Mouse (Mus musculus): ENCODE measurements around the gene Celsr2.

Gene Celsr2

DNA sequence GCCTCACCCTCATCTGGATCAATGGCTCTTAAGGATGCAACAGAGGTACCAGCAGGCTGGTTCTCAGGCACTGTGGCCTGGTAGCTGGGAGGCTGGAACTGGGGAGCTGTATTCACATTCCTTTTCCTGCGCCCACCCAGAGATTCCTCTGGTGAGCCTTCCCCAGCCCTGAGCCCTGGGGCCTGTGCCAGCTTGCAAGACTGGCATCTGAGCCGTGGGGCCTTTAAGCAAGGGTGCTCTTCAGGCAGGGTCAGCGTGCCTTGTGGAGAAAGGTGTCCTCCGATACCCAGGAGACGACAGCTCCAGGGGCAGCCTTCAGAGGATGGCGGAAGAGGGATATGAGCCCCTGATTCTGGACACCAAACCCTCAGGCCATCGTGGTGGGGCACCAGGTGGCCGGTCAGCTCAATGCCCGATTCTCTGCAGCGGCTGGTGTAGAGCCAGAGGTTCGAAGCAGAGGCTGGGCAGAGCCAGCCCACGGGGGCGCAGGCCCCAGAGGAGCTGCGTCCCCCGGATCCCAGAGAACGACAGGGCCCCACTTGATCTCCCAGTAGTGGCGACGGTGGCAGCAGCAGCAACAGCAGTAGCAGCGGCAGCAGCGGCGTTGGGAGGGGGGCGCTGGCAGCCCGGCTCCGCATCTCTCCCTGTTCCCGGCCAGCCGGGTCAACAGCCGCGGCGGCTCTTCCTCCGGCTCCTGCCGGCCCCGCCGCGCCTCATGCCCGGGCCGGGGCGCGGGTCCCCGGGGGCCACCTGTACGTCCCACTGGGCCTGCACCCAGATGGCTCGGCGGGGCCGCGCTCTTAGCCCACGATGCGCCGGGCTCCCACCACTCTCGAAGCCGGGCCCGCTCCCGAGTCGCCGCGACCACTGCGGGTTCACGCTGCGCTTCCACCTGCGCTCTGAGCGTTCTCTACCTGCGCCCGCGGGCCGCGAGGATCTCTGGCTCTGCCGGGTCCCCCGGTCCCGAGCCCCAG lies at the start of gene Celsr2:
Gene Celsr2, minus strand, starts transcription at position 696 of the 974 bp plus-strand sequence.
- DNase-seq (ENCODE audit: low spot score) = peak; percentile 36

DNA sequence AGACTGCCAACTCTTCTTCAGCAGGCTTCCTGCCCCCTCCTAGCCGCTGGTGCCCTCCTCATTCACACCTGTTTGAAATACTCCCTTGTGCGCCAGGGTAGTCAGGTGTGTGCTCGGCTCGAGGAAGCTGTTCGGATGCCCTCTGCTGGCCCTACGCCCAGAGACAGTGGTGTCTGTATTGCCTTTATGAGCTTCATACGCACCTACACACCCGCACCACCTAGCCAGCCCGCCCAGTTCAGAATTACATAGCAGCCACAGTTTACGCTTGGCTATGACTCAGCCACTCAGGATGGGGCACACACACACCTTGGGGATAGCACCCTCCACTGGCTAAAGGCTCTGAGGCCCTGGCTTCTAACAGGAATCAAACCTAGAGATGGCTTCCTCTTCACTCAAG lies 43.5 kb upstream of the Celsr2 start:
- no peak for DNase-seq (ENCODE audit: low spot score)

DNA sequence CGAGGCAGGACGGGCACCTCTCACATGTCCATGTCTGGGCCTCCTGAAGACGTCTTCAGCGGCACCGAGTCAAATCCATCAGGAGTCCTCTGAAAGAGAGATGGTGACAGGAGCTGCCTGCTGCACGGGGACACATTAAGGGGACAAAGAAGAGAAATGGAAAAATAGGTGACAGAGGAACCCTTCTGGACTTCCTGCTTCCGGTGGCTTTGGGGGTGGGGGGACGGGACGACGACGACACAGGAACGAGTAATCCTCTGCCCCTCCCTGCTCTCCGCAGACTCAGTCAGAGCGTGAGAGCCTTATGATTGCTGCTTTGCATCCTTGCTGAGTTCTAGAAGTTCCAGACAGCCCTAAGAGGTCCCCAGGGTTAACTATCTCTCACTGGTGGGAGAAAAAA lies 43.0 kb upstream of the Celsr2 start:
- DNase-seq (ENCODE audit: low spot score) = no peak

DNA sequence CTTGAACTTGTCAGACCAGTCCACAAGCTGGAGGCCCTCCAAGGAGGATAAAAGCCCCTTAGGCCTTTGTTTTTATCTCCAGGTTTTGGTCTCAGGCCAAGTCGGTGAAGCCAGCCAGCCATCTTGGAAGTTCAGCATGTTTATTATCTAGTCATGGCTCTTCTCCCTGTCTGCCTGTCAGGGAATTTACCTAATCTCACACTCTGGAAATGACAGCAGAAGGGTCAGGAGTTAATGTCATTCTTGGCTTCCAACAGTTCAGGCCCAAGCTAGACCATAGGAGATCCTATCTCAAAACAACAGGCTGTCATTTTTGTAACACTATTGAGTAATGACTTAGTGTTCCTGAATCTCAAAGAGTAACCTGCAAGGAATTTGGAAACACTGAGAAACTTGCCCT lies 38.8 kb upstream of the Celsr2 start:
- DNase-seq (ENCODE audit: low spot score) = no peak

DNA sequence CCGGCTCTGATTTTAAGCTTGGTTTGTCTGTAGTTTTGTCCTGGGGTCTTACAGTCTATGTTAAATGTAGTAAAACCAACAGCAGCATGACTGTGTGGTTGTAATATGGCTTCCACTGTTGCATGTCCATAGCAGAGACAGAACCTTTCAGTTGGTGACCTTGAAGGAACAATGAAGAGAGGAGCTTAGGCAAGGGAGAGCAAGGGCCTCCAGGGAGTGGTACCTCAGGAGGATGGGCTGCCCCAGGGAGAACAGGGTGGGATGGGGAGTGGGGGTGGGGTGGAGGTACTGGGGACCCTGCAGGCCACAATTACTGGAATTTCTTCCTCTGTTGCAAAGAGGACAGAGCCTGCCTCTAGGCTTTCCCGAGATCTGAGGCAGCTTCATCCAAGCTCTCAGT lies 36.6 kb upstream of the Celsr2 start:
- no peak for DNase-seq (ENCODE audit: low spot score)

DNA sequence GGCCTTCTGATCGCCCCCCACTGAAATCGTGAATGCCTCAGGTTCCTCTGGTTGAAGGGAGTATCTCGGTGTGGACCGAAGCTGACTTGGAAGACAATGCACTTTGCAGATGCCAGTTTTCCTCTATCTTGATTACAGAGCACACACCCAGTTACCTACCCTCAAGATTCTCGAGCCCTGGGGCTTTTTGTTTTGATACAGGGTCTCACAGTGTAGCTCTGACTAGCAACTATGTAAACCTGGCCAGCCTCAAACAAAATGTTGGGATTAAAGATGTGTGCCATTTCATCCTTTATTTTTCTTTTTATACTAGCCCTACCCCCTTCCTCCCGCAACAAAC lies 30.0 kb upstream of the Celsr2 start:
- DNase-seq (ENCODE audit: low spot score) = no peak

DNA sequence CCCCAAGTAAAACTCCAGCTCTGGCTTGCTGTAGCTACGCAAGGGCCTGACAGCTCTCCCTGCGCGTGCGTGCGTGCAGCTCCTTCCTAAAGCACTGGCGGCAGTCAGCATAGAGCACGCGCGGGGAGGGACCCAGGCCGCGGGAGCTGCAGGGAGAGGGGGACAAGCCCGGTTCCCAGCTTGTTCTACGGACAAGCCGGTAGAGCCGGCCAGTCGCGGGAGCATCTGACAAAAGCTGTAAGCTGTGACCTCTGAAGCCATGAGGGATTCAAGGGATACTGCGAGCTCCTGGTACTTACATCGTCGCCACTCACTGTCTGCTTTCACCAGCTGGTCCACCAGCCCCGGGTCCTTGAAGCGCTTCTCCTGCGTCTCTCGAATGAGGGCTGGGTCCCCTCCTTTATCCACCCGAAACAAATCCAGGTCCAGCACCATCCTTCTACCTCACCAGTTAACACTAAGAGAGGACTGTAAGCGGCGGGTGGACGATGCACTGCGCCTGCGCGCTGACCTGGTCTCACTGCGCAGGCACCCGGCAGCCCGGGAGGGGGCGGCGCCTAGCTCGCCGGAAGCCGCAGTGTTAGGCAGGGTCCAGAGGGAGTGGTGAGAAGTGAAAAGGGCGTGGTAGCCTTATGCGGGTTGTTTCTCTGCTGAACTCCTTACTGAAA lies 29.5 kb upstream of the Celsr2 start, which contains the start of gene Sars:
Gene Sars, minus strand, starts transcription at position 512 of the 668 bp plus-strand sequence.
- peak; percentile 93 for DNase-seq (ENCODE audit: low spot score)

DNA sequence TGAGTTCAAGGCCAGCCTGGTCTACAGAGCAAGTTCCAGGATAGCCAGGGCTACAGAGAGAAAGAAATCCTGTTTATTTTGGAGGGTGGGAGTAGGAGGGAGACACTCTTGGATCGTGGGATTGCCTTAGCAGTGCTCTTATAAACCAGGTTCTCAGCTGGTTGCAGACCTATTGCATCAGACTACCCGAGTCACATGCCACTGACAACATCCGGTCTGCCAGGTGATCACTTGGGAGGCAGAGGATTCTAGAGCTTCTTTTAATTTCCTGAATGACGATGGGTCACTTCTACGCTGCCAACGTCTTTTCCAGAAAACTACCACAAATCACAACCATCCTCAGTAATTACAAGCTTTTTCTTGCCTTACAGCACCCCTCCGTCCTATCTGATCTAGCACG lies 28.7 kb upstream of the Celsr2 start:
- peak; percentile 68 for DNase-seq (ENCODE audit: low spot score)

DNA sequence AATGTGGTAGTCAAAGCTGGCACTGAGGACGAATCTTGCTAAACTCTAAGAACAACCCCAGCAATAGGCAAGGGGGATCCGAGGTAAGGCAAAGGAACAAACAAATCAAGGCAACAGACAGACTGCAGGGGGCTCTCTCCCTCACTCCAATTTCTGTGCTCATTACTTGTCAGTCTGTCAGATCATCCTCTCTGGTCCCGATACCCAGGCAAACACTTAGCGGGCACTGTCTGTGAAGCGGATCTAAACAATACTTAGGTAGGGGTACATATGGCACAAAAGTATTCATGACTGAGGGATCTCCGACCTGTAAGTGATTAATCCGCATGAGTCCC lies 21.0 kb upstream of the Celsr2 start:
- DNase-seq (ENCODE audit: low spot score) = no peak

DNA sequence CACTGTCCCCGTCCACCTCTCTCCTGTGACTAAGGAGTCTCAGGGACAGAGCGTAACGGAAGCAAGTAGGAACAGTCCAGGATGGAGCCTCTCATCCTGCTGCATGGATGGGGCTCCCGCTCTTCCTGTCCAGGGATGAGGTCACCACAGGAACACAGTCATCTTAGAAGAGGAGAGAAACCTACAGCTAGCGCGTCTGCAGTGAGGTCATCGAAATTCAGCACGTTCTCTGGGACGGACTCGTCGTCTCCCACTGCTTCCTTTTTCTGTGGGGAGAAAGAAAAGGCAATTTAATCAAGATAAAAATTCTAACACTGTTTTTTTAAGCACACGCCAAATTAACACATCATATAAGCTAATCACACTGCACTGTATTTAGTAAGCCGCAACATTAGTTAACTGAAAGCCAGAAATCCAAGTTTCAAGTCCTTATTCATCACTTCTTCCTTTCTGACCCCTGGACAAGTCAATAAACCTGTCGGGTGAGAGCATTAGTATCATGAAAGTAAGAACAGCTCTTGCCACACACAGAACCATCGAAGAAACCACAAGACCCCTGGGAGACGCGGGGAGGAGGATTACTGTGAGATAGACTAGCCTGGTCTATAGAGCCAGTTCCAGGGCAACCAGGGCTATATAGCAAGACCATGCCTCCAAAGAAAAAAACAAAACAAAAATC lies 20.5 kb upstream of the Celsr2 start:
- DNase-seq (ENCODE audit: low spot score) = no peak

DNA sequence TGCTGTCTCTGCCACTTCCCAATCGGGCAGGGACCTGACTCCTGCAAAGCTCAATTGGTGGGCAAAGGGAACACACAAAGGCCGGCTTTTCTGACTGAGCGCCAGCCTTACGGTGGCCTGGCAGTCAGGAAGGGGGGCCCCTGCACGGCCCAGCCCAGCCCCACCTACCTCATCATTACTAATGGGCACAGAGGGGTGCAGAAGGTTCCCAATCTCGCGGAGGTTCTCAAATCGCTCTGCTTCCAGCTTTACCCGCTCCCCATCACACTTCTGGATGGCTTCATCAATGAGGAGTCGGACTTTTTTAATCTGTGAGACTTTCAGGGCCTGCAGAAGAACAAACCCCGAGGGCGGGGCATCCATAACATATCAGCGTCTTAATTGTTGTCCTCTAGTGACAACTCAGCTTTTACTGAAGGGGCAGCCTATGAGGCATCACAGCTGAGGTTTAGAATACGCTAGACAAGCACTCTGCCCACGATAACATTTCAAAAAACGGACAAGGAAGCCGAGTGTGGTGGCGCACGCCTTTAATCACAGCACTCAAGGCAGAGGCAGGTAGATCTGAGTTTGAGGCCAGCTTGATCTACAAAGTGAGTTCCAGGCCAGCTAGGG lies 18.6 kb upstream of the Celsr2 start:
- DNase-seq (ENCODE audit: low spot score) = no peak

DNA sequence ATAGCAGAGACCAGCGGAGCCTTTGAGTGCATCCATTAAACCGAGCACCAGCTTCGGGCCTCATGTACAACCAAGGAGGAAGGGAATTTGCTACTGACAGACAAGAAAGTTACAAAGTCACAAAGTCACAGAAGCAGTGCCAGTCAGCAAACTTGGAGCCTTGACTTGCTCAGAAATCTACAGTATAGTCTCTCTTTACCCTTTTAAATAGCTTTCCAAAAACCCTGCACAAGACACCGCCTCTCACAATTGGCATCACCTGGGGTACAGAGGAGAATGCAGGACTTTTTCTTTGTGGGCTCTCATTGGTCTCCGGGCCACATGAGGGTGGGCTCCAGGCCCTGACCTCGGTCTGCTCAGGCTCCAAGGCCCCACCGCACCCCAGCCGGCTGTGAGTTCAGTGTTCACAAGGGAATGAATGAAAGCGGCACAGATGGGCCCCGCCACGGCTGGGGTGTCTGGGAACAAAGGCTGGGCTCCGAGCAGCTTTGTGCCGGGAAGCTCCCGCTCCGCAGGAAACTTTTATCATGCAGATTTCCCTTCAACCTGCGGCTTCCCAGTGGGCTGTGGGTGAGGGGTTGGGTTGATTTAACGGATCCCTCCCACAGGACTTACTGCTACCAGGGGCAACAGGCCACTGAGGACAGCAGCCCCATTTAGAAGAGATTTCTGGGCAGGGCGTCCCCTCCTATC lies 18.0 kb upstream of the Celsr2 start:
- DNase-seq (ENCODE audit: low spot score) = peak; percentile 25

DNA sequence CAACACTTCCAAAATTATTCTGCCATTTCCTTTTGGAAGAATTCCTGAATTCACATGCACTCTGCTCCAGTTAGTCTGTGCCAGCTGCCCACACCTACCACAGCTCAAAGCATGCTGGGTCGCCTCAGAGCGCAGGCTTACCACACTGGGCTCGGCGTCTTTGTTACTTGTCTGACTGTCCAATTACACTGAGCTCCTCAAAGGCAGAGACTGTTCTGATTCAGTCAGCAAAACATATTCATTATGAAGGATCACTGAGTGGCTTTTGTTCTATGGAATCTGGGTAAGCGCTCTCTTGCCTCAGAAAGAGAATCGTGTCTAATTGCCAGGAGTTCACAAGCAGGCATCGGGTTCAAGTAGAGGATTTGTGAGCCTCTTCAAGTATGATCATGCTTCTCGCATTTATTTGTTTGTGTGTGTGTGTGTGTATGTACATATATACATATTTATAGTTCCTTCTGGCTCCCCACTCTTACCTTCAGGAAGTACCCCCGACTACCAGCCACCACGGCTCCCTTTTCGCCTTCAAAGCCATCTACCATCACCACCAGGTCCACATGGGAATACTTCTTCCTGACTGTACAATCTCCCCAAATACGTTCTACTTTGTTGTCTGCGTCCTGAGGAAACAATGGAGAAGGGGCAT lies 17.3 kb upstream of the Celsr2 start:
- DNase-seq (ENCODE audit: low spot score) = no peak

DNA sequence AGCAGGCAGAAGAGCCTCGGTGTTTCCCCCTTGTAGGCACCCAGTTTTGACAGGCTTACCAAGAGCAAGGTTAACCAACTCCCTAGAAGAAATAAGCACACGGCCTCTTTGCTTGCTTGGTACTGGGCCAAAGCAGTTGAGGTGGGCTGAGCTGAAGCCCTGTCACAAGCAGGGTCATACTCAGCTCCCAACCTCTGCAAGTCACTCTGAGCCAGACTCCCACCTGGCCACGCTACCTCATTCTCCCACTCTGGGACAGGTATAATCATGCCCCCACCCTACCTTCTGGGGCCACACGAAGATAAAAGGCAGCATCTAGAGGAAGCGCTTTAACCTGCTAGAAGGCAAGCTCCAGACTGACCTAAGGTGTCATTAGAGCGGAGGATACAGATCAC lies 10.3 kb upstream of the Celsr2 start:
- DNase-seq (ENCODE audit: low spot score) = no peak

DNA sequence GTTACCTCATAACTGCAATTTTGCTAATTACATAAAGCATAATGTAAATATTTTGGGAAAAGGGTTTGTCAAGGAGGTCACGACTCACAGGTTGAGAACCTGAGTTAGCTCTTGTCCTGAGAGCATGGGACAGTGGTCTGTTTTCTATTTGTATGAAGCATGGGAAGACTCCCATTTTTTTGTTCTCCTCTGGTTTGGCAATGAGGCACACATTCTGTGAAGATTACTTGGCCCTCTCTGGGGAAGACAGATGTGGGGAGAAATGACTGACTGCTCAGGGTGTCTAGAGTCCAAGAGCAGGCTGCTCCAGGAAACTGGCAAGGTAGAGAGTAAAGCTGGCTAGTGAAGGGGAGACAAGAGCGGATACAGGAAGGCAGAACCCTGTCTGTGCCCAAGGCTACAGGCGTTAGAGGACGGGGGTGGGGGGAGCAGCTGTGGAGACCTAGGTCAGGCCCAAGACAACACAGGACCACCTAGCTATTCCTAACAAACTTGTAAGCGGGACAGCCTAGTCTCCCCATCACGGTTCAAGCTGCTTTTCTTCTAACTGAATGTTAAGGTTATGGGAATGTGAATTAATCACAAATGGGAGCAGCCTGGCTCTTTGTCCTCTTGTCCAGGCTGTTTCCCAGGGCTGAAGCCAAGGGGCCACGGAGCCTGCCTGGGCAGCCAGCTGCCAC lies 9.7 kb upstream of the Celsr2 start:
- DNase-seq (ENCODE audit: low spot score) = no peak

DNA sequence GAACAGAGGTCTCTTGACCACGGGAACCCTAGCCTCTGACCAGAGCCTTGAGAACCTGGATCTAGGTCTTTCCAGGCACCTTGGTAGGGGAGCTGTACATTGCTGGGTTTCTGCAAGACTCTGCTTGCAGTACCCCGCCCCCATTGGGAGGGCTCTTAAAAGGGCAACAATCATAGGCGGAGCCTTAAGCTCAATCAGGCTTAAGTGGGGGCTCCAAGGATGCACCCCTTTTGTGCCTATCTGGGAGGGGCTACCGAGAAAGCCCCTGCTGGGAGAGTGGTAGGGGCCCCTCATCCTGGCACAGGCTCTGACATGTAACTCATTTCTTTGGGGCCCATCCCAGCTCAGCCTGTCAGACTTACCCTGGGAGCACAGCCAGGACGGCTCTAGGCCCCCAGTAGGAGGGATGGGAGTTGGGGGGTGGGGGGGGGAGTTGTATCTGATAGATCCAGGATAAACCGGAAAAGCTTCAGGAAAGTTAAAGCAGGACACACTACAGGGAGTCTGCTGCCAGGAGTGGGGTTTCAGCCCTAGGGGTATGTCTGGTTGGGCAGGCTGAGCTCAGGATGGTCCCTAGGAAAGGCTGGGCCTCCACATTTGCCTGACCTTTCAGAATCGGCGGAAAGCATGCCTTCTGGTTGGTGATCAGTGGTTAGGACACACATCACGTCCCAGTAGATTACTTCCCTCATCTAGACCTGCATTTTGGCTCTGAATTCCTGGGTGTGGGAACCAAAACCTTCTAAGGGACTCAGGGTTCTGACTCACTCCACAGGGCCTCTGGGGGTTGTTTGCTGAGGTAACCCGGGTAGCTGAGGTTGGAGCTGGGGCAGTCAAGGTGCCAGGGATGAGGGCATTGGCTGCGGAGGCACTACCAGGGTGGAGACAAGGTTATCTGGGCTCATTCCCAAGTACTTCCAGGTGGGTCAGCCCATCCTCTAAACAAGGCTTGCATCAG lies 8.8 kb upstream of the Celsr2 start:
- DNase-seq (ENCODE audit: low spot score) = peak; percentile 48

DNA sequence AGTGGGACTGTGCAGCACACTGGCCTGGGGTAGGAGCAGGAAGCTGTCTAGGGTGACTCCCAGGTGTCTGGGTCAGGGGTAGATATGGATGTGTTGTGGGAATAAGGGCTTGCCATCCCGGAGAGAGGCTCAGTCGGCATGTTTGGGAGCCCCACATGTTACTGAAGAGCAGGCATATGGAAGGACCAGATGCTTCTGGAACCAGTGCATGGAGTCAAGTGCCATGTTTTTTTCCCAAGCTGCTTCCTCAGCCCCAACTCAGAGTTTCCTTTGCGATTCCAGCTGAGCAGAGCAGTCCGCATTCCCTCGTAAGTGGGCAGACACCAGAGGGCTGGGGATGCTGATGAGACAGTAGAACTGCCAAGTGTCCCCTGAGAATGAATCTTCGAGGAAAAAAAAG lies 7.7 kb upstream of the Celsr2 start:
- DNase-seq (ENCODE audit: low spot score) = no peak

DNA sequence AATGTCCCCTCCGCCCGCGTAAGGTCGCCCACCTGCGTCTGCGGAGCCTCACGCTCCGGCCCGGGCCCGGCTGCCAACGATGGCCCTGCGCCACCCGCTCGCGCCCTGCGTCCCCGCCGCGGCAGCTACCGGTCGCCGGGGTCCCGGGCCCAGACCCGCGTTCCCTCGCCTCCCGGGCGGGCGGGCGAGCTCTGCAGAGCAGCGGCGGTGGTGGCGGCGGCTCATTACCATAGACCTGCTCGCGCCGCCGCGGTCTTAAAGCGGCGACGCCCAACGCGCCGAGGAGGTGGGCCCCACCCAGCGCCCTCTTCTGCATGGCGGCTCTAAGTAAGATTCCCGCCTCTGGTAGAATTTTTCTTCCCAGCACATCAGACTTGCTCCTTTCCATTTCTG lies 475 bp upstream of the Celsr2 start:
- DNase-seq (ENCODE audit: low spot score) = peak; percentile 77

DNA sequence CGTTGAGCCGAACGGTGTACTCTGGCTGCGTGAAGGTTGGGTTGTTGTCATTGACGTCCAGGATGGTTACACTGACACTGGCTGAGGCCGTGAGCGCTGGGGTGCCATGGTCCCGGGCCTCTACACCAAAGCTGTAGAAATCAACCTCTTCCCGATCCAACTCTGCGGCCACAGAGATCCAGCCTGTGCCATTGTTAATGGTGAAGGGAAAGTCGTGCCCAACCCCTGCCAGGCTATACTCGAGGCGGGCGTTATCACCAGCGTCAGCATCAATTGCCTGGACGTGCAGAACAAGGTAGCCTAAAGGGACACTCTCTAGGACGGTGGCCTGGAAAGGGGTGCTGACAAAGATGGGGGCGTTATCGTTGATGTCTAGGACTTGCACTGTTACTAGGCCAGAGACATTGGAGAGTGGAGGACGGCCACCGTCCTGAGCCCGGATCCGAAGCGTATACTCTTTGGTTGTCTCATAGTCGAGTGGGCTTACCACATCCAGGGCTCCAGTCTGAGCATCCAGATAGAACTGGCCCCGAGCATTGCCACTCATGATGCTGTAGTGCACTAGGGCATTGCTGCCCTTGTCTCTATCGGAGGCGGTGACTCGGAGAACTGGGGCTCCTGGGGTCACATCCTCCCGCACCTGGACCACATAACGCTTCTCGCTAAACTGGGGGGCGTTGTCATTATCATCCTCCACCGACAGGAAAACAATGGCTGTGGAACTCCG lies 1.6 kb downstream of the Celsr2 start:
- no peak for DNase-seq (ENCODE audit: low spot score)
